Mouse (Mus musculus) cerebellum, adult 2 months (tissue): ENCODE results near the gene Atrnl1.

ENCODE experiments used
- CTCF ChIP-seq: fragments of 200-500 bp; IDR thresholded peaks from 2 replicates; pipeline ENCODE4 v1.5.1; 2011; ENCODE audit warnings: low read depth, mild to moderate bottlenecking, control low read depth, low read length, moderate library complexity, borderline replicate concordance; ENCODE audit not compliant: insufficient read depth
- POLR2A ChIP-seq: fragments of 200-500 bp; IDR thresholded peaks from 2 replicates; pipeline ENCODE4 v1.6.1; 2011; ENCODE audit warnings: low read length, control low read depth, borderline replicate concordance; ENCODE audit not compliant: insufficient read depth

GRCm38 (mm10) chr19:57762526-57762925, 151.7 kb downstream of the Atrnl1 start:
- TF ChIP-seq CTCF (no peak), POLR2A (no peak)
